Mouse (Mus musculus) left cerebral cortex, postnatal 36 days (tissue): Measurements from ENCODE around the gene Ptprf. TPM values are rescaled to one million over a fixed set of nuclear protein-coding genes. Genes with fewer than 3 reads are reported as not detected.
A peak's percentile ranks its signal among the peaks of the same experiment; 100 is the strongest.

Experiments
- DNase-seq, 2 experiments: peaks; one replicate each; pipeline ENCODE4 v3.0.0; 2021 to 2022; ENCODE audit warnings: low spot score in 2 of 2, mixed read lengths in 1 of 2
- intact Hi-C: fragments of 180-260 bp; cut with DNase I; formaldehyde crosslinking; loops from one replicate; pipeline ENCODE4 v1.15.1; 2025
- total RNA-seq, 2 experiments: library from RNA; stranded (reverse); gene quantifications; 2 replicates each; pipeline ENCODE4 v1.2.3; 2021

The Ptprf gene
- total RNA-seq, 2 experiments from 2014 or later: 118 to 126 TPM

GRCm38 (mm10) chr4:118261291-118261690 lies 29.9 kb downstream of the Ptprf start:
- intact Hi-C loops: no loop called here
- DNase-seq: no peak

- DNase-seq: peak; percentile 62 to 75
- intact Hi-C loops: no loop called here
Observed at GRCm38 (mm10) chr4:118260551-118261267, 30.5 kb downstream of the Ptprf start.

GRCm38 (mm10) chr4:118259782-118260463 lies 31.3 kb downstream of the Ptprf start:
- no peak for DNase-seq
- intact Hi-C loops: no loop called here

GRCm38 (mm10) chr4:118257977-118258376 lies 33.2 kb downstream of the Ptprf start:
- DNase-seq: no peak
- intact Hi-C loops: no loop called here

- no peak for DNase-seq
- intact Hi-C loops: no loop called here
Observed at GRCm38 (mm10) chr4:118257416-118257815, 33.8 kb downstream of the Ptprf start.

- intact Hi-C loops: no loop called here
- no peak for DNase-seq
Observed at GRCm38 (mm10) chr4:118256217-118256616, 35.0 kb downstream of the Ptprf start.

- intact Hi-C loops: no loop called here
- no peak for DNase-seq
Observed at GRCm38 (mm10) chr4:118254953-118255352, 36.3 kb downstream of the Ptprf start.

- DNase-seq: no peak
- intact Hi-C loops: no loop called here
Observed at GRCm38 (mm10) chr4:118247323-118247722, 43.9 kb downstream of the Ptprf start.

- DNase-seq: peak; percentile 77 to 79
- intact Hi-C loops: no loop called here
Observed at GRCm38 (mm10) chr4:118245847-118246246, 45.4 kb downstream of the Ptprf start.

GRCm38 (mm10) chr4:118243791-118244190 lies 47.4 kb downstream of the Ptprf start:
- intact Hi-C loops: no loop called here
- no peak for DNase-seq

GRCm38 (mm10) chr4:118243298-118243697 lies 47.9 kb downstream of the Ptprf start:
- intact Hi-C loops: no loop called here
- no peak for DNase-seq

GRCm38 (mm10) chr4:118239960-118240689 lies 51.1 kb downstream of the Ptprf start:
- intact Hi-C loops: no loop called here
- no peak for DNase-seq

GRCm38 (mm10) chr4:118238666-118239065 lies 52.5 kb downstream of the Ptprf start:
- intact Hi-C loops: no loop called here

GRCm38 (mm10) chr4:118236871-118237270 lies 54.3 kb downstream of the Ptprf start:
- no peak for DNase-seq
- intact Hi-C loops: no loop called here

More at GRCm38 (mm10) chr4:118238666-118239065, 52.5 kb downstream of the Ptprf start:
- DNase-seq: no peak

GRCm38 (mm10) chr4:118234711-118235388 lies 56.4 kb downstream of the Ptprf start:
- no peak for DNase-seq
- intact Hi-C loops: no loop called here

- intact Hi-C loops: no loop called here
- DNase-seq: no peak
Observed at GRCm38 (mm10) chr4:118233886-118234285, 57.3 kb downstream of the Ptprf start.

- DNase-seq: no peak
- intact Hi-C loops: no loop called here
Observed at GRCm38 (mm10) chr4:118231861-118232260, 59.3 kb downstream of the Ptprf start.

GRCm38 (mm10) chr4:118229035-118229770 lies 62.0 kb downstream of the Ptprf start:
- intact Hi-C loops: no loop called here
- no peak for DNase-seq

GRCm38 (mm10) chr4:118227398-118227797 lies 63.8 kb downstream of the Ptprf start:
- intact Hi-C loops: no loop called here
- no peak for DNase-seq
